Mouse (Mus musculus) small intestine, adult 2 months (tissue): ENCODE results near the gene Adarb1.

Experiments used
- CTCF ChIP-seq: fragments of 200-500 bp; IDR thresholded peaks from 2 replicates; pipeline ENCODE4 v1.5.1; 2012; ENCODE audit warnings: low read depth, mild to moderate bottlenecking, control low read depth, inconsistent platforms, low read length, moderate library complexity, mixed read lengths; ENCODE audit not compliant: insufficient replicate concordance, insufficient read length; ENCODE audit errors: extremely low read depth
- POLR2A ChIP-seq: fragments of 200-500 bp; IDR thresholded peaks from 2 replicates; pipeline ENCODE4 v1.6.1; 2012; ENCODE audit warnings: low read depth, mild to moderate bottlenecking, control low read depth, inconsistent platforms, low read length, moderate library complexity

DNA sequence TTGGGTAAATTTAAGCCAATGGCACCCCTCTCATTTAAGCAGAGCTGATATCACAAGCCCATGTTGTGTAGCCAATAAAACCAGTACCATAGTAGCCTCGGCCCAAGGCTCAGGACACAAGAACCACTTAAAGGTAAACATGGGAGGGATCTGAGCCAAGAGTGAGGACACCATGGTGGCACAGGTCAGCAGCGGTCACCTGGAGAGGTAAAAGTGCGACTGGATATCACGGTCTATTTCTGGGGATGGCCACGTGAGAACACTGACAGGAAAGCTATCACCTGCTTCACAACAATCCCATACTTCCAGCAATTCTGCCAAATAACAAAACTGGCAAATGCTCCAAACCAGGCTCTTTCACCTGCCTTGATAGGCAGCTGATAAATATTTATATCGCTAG is 17.0 kb downstream of the Adarb1 start:
- TF ChIP-seq CTCF = no peak
- TF ChIP-seq POLR2A = no peak
